Mouse (Mus musculus) intestine, postnatal 0 days (tissue): Measurements from ENCODE around the gene Gm3269. TPM values are rescaled to one million over a fixed set of nuclear protein-coding genes. Genes with fewer than 3 reads are reported as not detected.
"Not testable (repeated sequence)": the region's sequence is repeated elsewhere in the genome, so short reads cannot be mapped to it uniquely, and the experiment has no call there.

Source experiments
- ATAC-seq: fragments of 200-750 bp; cut with Nextera tagmentation; 2 replicates; pipeline ENCODE4 v1.8.0; 2017; ENCODE audit warnings: mild to moderate bottlenecking, moderate TSS enrichment, moderate library complexity
- H3K27ac ChIP-seq: fragments of 300-500 bp; sonication (generic); 2 replicates; pipeline ENCODE4 v1.5.1; 2014; ENCODE audit warnings: mild to moderate bottlenecking, low read depth, low read length, moderate library complexity
- H3K27me3 ChIP-seq: fragments of 300-500 bp; sonication (generic); replicated peaks from 2 replicates; pipeline ENCODE4 v1.6.1; 2014; ENCODE audit warnings: low read length, mixed read lengths; ENCODE audit not compliant: control insufficient read depth, insufficient read depth
- H3K36me3 ChIP-seq: fragments of 300-500 bp; sonication (generic); 2 replicates; pipeline ENCODE4 v1.6.1; 2014; ENCODE audit warnings: mild to moderate bottlenecking, moderate library complexity; ENCODE audit not compliant: control insufficient read depth, insufficient read depth
- H3K4me1 ChIP-seq: fragments of 300-500 bp; sonication (generic); replicated peaks from 2 replicates; pipeline ENCODE4 v1.6.1; 2014; ENCODE audit warnings: antibody characterized with exemption, low read length, mixed read lengths; ENCODE audit not compliant: control insufficient read depth, insufficient read depth
- H3K4me2 ChIP-seq: fragments of 300-500 bp; sonication (generic); replicated peaks from 2 replicates; pipeline ENCODE4 v1.6.1; 2014; ENCODE audit warnings: low read depth, mild to moderate bottlenecking, moderate library complexity
- H3K4me3 ChIP-seq: fragments of 300-500 bp; sonication (generic); 2 replicates; pipeline ENCODE4 v1.5.1; 2014; ENCODE audit warnings: low read depth, low read length
- H3K9ac ChIP-seq: fragments of 300-500 bp; sonication (generic); 2 replicates; pipeline ENCODE4 v1.6.1; 2014; ENCODE audit warnings: mild to moderate bottlenecking, low read depth, low read length
- H3K9me3 ChIP-seq: fragments of 300-500 bp; sonication (generic); 2 replicates; pipeline ENCODE4 v1.6.1; 2016; ENCODE audit warnings: mixed run types; ENCODE audit not compliant: control insufficient read depth
- WGBS: fragments of 180-500 bp; shearing (Covaris S2); extraction: QIAGEN DNeasy Blood & Tissue Kit; methylation state at CpG from one replicate; pipeline ENCODE4 v1.1.7; 2014; 5-methylcytosine and 5-hydroxymethylcytosine counted together
- polyA plus RNA-seq: library from polyadenylated mRNA; unstranded; fragments of >200 nt; fragmentation: Nextera tagmentation; extraction: Ambion mirVana; gene quantifications from 2 replicates; pipeline ENCODE4 v1.2.1, GENCODE M21; 2015

Gene Gm3269
- polyA plus RNA-seq, result not detected in 2 replicates

DNA sequence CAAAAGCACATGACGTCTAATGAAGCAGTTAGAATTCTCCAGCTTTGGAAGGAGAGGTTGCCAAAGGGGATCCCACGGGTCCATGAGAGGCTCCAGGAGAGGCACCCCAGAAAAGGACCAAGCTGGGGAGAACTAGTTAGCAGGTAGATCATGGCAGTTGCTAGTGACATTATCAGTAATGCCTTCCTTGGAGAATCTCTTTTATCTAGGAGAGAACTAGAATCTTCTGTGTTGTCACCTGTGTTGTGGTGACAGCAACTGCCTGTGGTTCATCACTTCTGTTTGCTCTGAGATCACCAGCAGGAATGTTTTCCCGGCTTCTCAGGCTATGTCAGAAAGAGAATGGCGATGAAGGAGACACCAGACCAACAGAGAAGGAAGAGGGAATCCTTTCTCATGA lies at the start of gene Gm3269:
Gene Gm3269, plus strand, starts transcription at position 301 of the 400 bp plus-strand sequence.
- no CpG with 5 or more reads among the region's 4 CpGs for WGBS
- H3K9ac ChIP-seq, H3K36me3 ChIP-seq, H3K4me3 ChIP-seq, H3K27me3 ChIP-seq, H3K4me2 ChIP-seq, H3K4me1 ChIP-seq, H3K27ac ChIP-seq, H3K9me3 ChIP-seq, ATAC-seq: not testable (repeated sequence)

- not testable (repeated sequence) for H3K4me1 ChIP-seq, H3K4me3 ChIP-seq, H3K36me3 ChIP-seq, ATAC-seq, H3K4me2 ChIP-seq, H3K9ac ChIP-seq, H3K27ac ChIP-seq, H3K27me3 ChIP-seq, H3K9me3 ChIP-seq
- 85% methylated on average over 6 of the region's 6 CpGs for WGBS
Observed at GRCm38 (mm10) chr14:4806421-4806820, 31.5 kb upstream of the Gm3269 start.

GRCm38 (mm10) chr14:4821950-4822349 lies 16.0 kb upstream of the Gm3269 start:
- not testable (repeated sequence) for H3K4me3 ChIP-seq, ATAC-seq, H3K9ac ChIP-seq, H3K4me2 ChIP-seq, H3K36me3 ChIP-seq, H3K4me1 ChIP-seq, H3K27me3 ChIP-seq, H3K9me3 ChIP-seq, H3K27ac ChIP-seq
- 94% methylated on average over 4 of the region's 7 CpGs for WGBS

GRCm38 (mm10) chr14:4855299-4855980 lies 17.5 kb downstream of the Gm3269 start, which contains the start of gene Gm3264:
TSS of gene Gm3264 (plus strand) at chr14:4855576.
- H3K9ac ChIP-seq, ATAC-seq, H3K27me3 ChIP-seq, H3K4me3 ChIP-seq, H3K4me1 ChIP-seq, H3K36me3 ChIP-seq, H3K27ac ChIP-seq, H3K9me3 ChIP-seq: not testable (repeated sequence)
- WGBS, result 9% methylated on average over 33 of the region's 59 CpGs
- peak within 1 kb of the TSS; percentile 59 for H3K4me2 ChIP-seq

GRCm38 (mm10) chr14:4892116-4892515 lies 54.2 kb downstream of the Gm3269 start, which contains the start of gene Gm3278:
TSS of gene Gm3278 (plus strand) at chr14:4892416.
- not testable (repeated sequence) for H3K9me3 ChIP-seq, H3K4me3 ChIP-seq, H3K4me2 ChIP-seq, H3K27me3 ChIP-seq, H3K4me1 ChIP-seq, H3K27ac ChIP-seq, H3K9ac ChIP-seq, ATAC-seq, H3K36me3 ChIP-seq
- 100% methylated on average over 1 of the region's 3 CpGs for WGBS

Other genes with a start within 250 kb of the Gm3269 start
- gene Gm8159, start 205.8 kb upstream of the Gm3269 start, polyA plus RNA-seq, result not detected in 2 replicates
- 0.09 TPM in 1 of 2 replicates, not detected in the other for gene Gm3239, start 173.9 kb upstream of the Gm3269 start, polyA plus RNA-seq
- not detected in 2 replicates for gene Gm7876, start 128.9 kb upstream of the Gm3269 start, polyA plus RNA-seq
- gene Gm3252, start 111.3 kb upstream of the Gm3269 start, polyA plus RNA-seq, result not detected in 2 replicates
- gene Gm9602, start 61.8 kb upstream of the Gm3269 start, polyA plus RNA-seq, result not detected in 2 replicates
- gene Gm3264, start 17.5 kb downstream of the Gm3269 start, polyA plus RNA-seq, result not detected in 2 replicates
- 0.10 TPM in 1 of 2 replicates, not detected in the other for gene Gm3278, start 54.3 kb downstream of the Gm3269 start, polyA plus RNA-seq
- gene Gm8297, start 145.8 kb downstream of the Gm3269 start, polyA plus RNA-seq, result not detected in 2 replicates
- not detected in 2 replicates for gene Gm3298, start 177.8 kb downstream of the Gm3269 start, polyA plus RNA-seq
- gene 4930555G01Rik, start 212.5 kb downstream of the Gm3269 start, polyA plus RNA-seq, result not detected in 2 replicates
- gene Gm8281, start 232.9 kb downstream of the Gm3269 start, polyA plus RNA-seq, result 0.16 and 0.17 TPM in 2 replicates